Mouse (Mus musculus) thymus, postnatal 4 days (tissue): Measurements from ENCODE around the gene Brd7.
A peak's percentile ranks its signal among the peaks of the same experiment; 100 is the strongest.

Experiments
- DNase-seq: peaks from one replicate; pipeline ENCODE4 v3.0.0; 2021

Gene Brd7

GRCm38 (mm10) chr8:88349046-88349445 is 12.9 kb downstream of the Brd7 start:
- DNase-seq: no peak

GRCm38 (mm10) chr8:88342026-88342425 is 20.0 kb downstream of the Brd7 start:
- no peak for DNase-seq

- no peak for DNase-seq
Measured at GRCm38 (mm10) chr8:88339887-88340695, 21.9 kb downstream of the Brd7 start.

GRCm38 (mm10) chr8:88339221-88339620 is 22.8 kb downstream of the Brd7 start:
- DNase-seq: no peak

DNA sequence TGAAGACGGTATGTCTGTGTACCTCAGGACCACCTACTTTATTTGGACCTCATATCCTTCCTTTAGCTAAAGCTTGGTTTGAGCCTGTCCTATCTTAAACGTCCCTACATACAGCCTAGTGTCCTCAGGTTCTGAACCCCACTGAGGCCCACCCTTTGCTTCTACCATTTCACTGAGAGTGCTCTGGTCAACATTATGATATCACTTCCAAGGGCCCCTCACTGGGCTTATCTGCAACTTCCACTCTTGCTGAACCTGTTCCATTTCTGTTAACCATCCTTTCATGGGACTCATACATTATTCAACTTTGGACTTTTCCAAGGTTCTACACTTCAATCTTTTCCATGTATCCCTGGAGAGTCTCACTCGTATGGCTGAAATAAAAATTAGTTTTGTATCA is 27.0 kb downstream of the Brd7 start:
- no peak for DNase-seq

DNA sequence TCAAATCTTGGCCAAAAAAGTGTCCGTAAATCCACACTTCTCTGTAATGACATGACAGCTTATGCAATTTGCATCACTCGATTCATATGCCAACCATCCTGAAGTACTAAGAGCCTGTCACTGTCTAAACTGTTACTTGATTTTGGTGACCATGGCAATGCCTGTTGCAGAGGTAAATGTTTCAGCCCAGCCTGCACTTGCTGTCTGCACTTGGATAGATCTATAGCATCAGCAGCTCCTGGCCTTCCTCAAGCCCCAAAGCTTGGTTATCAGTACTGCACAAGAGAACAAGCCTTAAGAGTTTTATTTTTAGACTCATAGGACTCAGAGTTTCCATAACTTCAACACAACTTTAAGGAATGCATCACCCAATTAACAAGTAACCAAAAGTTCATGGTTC is 27.6 kb downstream of the Brd7 start:
- DNase-seq: no peak

DNA sequence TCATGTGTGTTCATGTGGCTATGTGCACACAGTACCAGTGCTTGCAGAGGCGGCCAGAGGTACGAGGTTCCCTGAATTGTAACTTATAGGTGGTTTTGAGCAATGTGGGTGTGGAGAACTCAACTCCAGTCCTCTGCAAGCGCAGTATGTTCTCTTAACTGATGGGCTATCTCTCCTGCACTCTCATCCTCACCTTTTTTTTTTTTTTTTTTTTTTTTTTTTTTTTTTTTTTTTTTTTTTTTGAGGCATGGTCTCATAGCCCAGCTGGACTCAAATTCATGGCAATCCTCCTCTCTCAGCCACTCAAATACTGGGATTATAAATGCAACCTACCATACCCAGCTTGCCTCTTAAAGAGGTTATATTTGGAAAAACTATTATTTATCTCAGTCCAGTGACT is 31.2 kb downstream of the Brd7 start:
- no peak for DNase-seq

DNA sequence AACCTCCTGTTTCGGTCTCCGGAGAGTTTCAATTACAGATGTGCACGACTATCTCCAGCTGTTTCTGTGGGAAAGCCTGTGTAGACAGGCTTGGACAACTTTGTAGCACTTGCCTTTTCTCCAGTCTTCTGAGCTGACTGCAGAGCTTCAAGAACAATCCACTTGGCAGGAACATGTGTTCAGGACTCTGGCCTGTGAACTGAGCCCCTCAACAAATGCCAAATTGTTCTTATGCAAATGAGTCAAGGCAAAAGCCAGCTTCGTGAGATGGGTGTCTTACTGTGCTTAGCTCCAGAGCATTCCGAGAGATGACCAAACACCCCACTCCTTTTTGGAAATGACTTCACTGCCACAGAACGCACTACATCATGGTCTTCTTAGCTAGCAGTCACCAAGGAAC is 33.3 kb downstream of the Brd7 start:
- peak; percentile 3 for DNase-seq

DNA sequence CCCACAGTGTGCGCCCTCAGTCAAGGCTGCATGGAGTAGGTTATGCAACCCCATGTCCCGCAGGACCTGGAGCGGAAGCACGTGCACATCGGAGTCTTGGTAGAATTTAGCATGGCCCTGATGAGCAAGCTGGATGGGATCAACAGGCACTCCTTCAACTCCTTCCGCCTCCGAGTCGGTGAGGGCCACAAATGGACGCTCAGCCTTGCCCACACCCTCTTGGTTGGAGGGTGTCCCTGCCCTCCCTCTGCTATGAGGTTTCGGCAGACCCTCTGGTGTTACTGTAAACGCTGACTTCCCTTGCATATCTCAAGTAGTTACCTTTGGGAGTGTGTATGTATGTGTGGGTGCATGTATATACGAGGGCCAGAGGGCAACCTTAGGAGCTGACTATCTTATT is 35.7 kb downstream of the Brd7 start:
- DNase-seq: peak; percentile 4

- DNase-seq: peak; percentile 5
Measured at GRCm38 (mm10) chr8:88325795-88326194, 36.2 kb downstream of the Brd7 start.

DNA sequence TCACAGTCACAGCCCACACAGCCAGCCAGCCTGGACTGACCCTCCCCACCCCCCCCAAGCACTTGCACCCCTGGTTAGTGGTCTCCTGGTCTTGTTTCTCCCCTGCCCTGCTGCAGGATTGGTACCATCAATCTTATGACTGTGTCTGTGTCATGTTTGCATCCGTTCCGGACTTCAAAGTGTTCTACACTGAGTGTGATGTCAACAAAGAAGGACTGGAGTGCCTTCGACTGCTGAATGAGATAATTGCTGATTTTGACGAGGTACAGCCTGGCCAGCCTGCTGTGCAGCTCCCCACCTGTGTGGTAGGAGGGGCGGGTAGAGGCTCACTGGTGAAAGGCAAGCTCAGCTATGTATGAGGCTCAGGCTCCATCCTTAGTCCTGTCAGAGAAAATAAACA is 36.7 kb downstream of the Brd7 start:
- DNase-seq: peak; percentile 6

GRCm38 (mm10) chr8:88324760-88325159 is 37.2 kb downstream of the Brd7 start:
- DNase-seq: peak; percentile 7

GRCm38 (mm10) chr8:88323523-88323922 is 38.5 kb downstream of the Brd7 start:
- DNase-seq: peak; percentile 6

DNA sequence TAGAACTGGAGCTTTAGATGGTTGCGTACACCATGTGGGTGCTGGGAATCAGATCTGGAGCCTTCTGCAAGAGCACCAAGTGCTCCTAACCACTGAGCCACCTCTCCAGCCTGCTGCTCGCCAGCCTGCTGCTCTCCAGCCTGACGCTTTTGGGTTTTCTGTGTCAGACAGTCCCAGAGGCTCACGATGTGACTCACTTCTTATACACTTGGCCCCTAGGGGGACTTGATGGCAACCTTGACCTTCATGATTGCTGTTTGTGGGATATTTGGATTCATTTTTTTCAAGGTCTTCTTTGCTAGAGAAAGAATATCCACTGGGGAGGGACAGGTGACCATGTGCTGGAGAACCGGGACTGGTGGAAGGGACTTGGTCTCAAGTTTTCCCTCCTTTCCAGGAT is 40.6 kb downstream of the Brd7 start:
- DNase-seq: peak; percentile 4

DNA sequence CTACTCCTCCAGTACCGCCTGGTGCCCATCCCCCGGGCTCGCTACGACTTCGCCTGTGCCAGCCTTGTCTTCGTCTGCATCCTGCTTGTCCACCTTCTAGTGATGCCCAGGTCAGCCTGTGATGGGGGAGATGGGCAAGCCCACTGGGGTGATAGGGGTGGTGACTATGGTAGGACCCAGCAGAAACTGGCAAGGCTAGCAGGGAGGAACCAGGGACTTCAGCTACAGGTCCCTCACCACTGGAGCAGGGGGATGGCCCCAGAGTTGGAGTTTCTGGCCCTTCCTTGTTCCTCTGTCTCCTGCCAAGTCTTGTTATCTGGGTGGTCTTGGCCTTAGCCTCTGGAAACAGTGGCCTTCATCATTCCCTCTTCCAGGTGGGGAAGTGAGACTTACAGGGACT is 41.9 kb downstream of the Brd7 start:
- peak; percentile 15 for DNase-seq

- DNase-seq: peak; percentile 2
Measured at GRCm38 (mm10) chr8:88318151-88318550, 43.8 kb downstream of the Brd7 start.

DNA sequence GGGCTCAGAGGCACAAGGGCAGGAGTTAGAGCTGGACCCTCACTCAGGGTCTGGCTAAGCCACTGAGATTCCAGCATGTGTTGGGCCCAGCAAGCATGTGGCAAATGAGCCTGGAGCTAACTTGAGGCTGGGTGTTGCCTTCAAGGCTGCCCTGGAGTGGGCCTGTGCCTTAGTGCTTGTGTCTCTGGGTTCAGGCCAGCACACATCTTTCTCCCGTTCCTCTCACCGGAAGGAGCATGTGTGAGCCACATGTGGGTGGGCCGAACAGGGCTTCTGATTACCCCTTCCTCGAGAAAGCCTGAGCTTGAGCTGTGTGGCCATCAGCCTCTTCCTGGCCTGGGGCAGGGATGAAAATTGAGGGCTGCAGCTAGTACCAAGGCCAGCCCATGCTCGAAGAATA is 44.7 kb downstream of the Brd7 start:
- DNase-seq: peak; percentile 4

DNA sequence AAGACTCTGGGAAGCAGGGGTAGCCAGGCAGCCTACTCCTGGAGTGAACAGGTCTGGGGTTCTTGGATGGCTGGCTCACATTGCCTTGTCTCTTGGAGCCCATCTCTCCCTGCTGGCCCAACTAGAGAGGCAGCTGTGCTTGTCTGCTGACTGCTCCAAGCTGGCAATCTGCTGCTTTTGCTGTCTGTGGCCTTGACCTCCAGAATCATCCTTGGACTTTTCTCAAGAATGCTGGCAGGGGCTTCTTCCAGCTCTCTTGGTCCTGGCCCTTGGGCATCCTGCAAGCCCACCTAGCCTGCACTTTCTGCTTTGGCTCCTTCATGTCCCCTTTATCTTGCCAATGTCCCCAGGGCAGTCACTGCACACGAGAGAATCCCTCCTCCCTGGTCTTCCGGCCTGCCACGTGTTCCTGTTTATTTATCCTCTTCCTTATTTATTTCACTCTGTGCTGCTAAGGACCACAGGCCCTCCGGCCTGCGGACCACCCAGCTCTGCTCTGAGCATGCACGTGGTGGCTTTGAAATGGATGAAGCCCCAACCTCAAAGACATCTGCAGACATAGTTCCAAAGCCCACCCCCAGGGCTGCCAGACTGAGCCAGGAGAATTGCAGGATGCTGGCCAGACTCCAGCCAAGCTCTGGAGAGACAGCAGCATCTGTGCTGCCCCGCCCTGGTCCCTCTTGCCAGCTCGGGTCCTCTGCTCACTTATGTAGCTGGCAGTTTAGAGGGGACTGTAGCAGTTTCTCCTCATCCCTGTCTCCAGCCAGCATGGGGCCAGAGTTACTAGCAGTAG is 45.7 kb downstream of the Brd7 start:
- peak; percentile 6 for DNase-seq

DNA sequence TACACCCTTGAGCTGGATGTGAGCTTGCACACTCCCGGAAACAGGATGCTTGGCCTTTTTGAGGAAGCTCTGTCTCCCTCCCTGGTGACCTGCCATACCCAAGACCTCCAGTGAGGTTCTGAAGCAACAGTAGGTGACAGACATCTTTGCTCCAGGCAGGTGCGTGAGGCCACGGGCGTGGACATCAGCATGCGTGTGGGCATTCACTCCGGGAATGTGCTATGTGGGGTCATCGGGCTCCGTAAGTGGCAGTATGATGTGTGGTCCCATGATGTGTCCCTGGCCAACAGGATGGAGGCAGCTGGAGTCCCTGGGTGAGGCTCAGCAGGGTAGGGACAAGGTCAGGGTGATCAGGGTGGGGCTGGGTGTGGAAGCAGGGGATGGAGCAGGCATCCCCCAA is 46.7 kb downstream of the Brd7 start:
- peak; percentile 5 for DNase-seq

- DNase-seq: no peak
Measured at GRCm38 (mm10) chr8:88313991-88314390, 48.0 kb downstream of the Brd7 start.

- no peak for DNase-seq
Measured at GRCm38 (mm10) chr8:88312966-88313365, 49.0 kb downstream of the Brd7 start.

- no peak for DNase-seq
Measured at GRCm38 (mm10) chr8:88310286-88310685, 51.7 kb downstream of the Brd7 start.

- no peak for DNase-seq
Measured at GRCm38 (mm10) chr8:88309881-88310280, 52.1 kb downstream of the Brd7 start.

- DNase-seq: no peak
Measured at GRCm38 (mm10) chr8:88309274-88309873, 52.6 kb downstream of the Brd7 start.
